Mouse (Mus musculus): Measurements from ENCODE around the gene Mchr1.
"Not testable (repeated sequence)": the region's sequence is repeated elsewhere in the genome, so short reads cannot be mapped to it uniquely, and the experiment has no call there.

Gene Mchr1

GRCm38 (mm10) chr15:81235086-81235920 is at the start of gene Mchr1:
Mchr1 (plus strand) TSS chr15:81235499.
- in situ Hi-C loops (cut with MboI; ENCODE audit: low pct_unique_long_range_greater_than_20kb in 1 of 2, low sequenced_read_pairs in 2 of 2, unreplicated experiment in 1 of 2) = no loop called here

- in situ Hi-C loops (cut with MboI; ENCODE audit: low pct_unique_long_range_greater_than_20kb in 1 of 2, low sequenced_read_pairs in 2 of 2, unreplicated experiment in 1 of 2) = no loop called here
Observed at GRCm38 (mm10) chr15:81189061-81189460, 46.2 kb upstream of the Mchr1 start.

DNA sequence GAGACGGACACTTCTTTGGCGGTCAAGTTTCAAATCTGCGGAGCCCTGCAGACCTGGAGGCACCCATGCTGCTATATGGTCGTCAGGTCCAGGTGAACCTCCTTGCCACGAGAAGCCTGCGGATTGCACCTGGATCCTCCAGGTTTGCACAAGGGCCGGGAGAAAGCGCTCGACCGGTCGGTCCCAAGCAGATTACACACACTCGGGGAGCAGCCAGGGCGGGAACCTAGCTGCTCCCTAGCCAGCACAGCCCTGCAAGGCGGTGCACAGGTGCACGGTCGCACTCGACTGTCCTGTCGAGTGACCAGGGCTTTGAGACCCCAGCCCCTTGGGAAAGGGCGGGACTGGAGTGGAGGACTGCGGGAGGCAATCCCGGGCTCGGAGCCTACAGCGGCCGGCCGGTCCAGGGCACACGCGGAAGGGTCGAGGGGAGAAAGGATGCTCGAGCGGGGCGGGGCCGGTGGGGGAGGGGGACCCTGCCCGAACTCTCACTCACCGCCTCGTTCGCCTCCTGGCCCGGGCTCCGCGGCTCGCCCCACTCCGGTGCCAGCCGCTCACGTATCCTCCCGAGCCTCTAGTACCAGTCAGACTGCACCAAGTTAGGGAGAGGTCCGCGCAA is 45.2 kb upstream of the Mchr1 start:
- in situ Hi-C loops (cut with MboI; ENCODE audit: low pct_unique_long_range_greater_than_20kb in 1 of 2, low sequenced_read_pairs in 2 of 2, unreplicated experiment in 1 of 2) = no loop called here

GRCm38 (mm10) chr15:81190630-81191178 is 44.6 kb upstream of the Mchr1 start, which contains the start of gene Mrtfa:
Mrtfa (minus strand) TSS chr15:81190757.
- in situ Hi-C loops (cut with MboI; ENCODE audit: low pct_unique_long_range_greater_than_20kb in 1 of 2, low sequenced_read_pairs in 2 of 2, unreplicated experiment in 1 of 2) = no loop called here

DNA sequence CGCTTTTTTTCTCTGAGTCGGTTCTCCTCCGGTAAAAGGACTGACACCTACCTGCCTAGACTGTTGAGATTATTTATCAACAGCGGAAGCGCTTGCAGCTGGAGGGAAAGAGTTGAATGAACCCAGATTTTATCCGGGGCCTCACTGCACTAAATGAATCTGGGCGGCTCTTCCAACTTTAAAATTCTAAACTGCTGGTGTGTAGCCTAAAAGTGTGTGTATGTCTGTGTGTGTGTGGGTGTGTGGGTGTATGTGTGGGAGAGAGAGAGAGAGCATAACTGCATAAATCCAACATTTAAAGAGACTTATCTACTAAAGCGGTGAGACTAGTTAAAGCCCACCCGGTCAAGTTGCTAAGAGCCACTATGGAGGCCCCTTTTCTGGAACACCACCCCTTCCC is 44.0 kb upstream of the Mchr1 start:
- in situ Hi-C loops (cut with MboI; ENCODE audit: low pct_unique_long_range_greater_than_20kb in 1 of 2, low sequenced_read_pairs in 2 of 2, unreplicated experiment in 1 of 2) = no loop called here

DNA sequence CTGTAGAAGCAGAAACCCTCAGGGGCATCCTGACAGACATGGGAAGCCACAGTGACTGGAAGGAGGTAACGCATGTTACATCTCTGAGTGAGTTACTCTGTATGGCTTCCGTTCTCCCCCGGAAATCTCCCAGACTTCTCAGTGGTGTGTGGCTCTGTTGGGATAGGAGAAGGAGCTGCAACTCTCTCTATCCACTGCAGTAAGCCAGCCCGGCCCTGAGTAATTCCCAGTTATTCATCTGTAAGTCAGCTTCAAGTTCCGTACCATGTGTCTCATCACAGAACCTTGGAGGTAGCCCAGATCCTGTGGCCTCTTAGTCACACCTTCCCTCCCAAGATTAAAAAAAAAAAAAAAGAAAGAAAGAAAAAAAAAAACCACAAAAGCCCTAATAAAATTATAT is 43.0 kb upstream of the Mchr1 start:
- in situ Hi-C loops (cut with MboI; ENCODE audit: low pct_unique_long_range_greater_than_20kb in 1 of 2, low sequenced_read_pairs in 2 of 2, unreplicated experiment in 1 of 2) = no loop called here

DNA sequence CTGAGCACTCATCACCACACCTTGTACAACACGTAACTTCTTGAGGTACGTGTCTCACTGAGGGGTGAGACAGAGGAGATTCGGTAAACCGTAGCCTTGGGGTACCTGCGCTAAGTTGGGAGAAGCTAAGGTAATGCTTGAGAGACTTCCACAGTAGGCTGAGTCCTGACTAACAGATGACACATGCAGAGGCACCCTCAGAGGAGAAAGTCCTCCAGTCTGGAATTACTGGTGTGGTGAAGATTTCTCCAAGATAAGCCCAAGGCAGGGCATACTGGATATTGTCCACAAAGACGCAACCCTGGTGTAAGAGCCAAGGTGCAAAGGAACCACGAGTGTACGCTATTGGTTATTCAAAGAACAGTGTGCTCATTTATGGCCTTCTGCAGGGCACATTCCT is 42.4 kb upstream of the Mchr1 start:
- in situ Hi-C loops (cut with MboI; ENCODE audit: low pct_unique_long_range_greater_than_20kb in 1 of 2, low sequenced_read_pairs in 2 of 2, unreplicated experiment in 1 of 2) = no loop called here

DNA sequence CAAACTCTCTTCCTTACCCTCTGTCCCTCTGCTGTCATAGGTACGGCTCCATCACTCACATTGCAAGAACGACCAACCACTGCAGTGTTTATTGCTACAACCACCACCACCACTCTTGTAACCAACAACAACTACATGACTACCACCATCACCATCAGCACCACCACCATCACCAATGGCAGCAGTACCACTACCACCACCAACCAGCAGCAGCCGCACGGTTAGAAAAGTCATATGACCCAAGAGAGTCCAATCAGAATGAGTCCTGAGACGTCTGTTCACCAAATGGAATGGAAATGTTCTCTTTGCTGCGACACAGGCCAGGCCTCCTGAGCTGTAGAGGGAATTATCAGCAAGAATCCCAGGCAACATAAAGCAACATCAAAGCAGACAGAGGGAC is 40.5 kb upstream of the Mchr1 start:
- in situ Hi-C loops (cut with MboI; ENCODE audit: low pct_unique_long_range_greater_than_20kb in 1 of 2, low sequenced_read_pairs in 2 of 2, unreplicated experiment in 1 of 2) = loop anchor here (5.0 kb wide), 2 partner anchors 117 to 122 kb away; no protein-coding TSS in a partner anchor

- in situ Hi-C loops (cut with MboI; ENCODE audit: low pct_unique_long_range_greater_than_20kb in 1 of 2, low sequenced_read_pairs in 2 of 2, unreplicated experiment in 1 of 2) = loop anchor here (5.0 kb wide), 2 partner anchors 118 to 123 kb away; no protein-coding TSS in a partner anchor
Observed at GRCm38 (mm10) chr15:81195447-81195846, 39.9 kb upstream of the Mchr1 start.

DNA sequence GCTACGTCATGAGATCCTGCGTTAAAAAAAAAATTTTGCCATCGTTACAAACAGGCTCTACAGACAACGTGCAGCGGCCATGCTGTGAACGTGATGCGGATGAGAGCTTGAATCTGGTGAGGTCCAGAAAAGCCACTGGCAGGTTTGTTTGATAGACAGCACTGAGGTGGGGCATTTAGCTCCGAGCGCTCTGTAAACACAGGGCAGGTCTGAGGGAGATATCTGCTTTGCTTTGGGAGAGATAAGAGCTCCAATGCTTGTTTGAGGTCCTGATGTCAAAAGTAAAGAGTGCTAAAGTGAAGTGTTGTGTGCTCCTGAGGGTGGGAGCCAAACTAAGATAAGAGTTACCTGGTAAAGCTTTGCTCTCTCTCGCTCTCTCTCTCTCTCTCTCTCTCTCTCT is 38.1 kb upstream of the Mchr1 start:
- in situ Hi-C loops (cut with MboI; ENCODE audit: low pct_unique_long_range_greater_than_20kb in 1 of 2, low sequenced_read_pairs in 2 of 2, unreplicated experiment in 1 of 2) = loop anchor here (5.0 kb wide), 2 partner anchors 120 to 125 kb away; no protein-coding TSS in a partner anchor

DNA sequence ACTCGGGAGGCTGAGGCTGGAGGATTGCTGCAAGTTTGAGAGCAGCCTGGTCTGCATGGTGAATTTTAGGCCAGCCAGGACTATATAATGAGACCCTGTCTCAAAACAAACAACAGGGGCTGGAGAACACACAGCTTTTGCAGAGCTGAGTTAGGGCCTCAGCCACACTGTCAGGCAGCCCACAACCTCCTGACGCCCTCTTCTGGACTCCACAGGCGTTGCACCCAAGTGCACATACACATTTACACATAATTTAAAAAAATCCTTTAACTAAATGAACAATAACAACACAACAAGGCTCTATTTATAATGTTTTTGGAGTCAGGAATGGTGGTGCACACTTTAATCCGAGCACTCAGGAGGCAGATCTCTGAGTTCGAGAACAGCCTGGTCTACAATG is 36.9 kb upstream of the Mchr1 start:
- in situ Hi-C loops (cut with MboI; ENCODE audit: low pct_unique_long_range_greater_than_20kb in 1 of 2, low sequenced_read_pairs in 2 of 2, unreplicated experiment in 1 of 2) = loop anchor here (5.0 kb wide), 2 partner anchors 121 to 126 kb away; no protein-coding TSS in a partner anchor

GRCm38 (mm10) chr15:81199372-81199959 is 35.8 kb upstream of the Mchr1 start:
- in situ Hi-C loops (cut with MboI; ENCODE audit: low pct_unique_long_range_greater_than_20kb in 1 of 2, low sequenced_read_pairs in 2 of 2, unreplicated experiment in 1 of 2) = loop anchor here (5.0 kb wide), 2 partner anchors 122 to 127 kb away; no protein-coding TSS in a partner anchor

GRCm38 (mm10) chr15:81202462-81202861 is 32.8 kb upstream of the Mchr1 start:
- in situ Hi-C loops (cut with MboI; ENCODE audit: low pct_unique_long_range_greater_than_20kb in 1 of 2, low sequenced_read_pairs in 2 of 2, unreplicated experiment in 1 of 2) = no loop called here

GRCm38 (mm10) chr15:81210496-81210895 is 24.8 kb upstream of the Mchr1 start:
- in situ Hi-C loops (cut with MboI; ENCODE audit: low pct_unique_long_range_greater_than_20kb in 1 of 2, low sequenced_read_pairs in 2 of 2, unreplicated experiment in 1 of 2) = no loop called here

- in situ Hi-C loops (cut with MboI; ENCODE audit: low pct_unique_long_range_greater_than_20kb in 1 of 2, low sequenced_read_pairs in 2 of 2, unreplicated experiment in 1 of 2) = no loop called here
Observed at GRCm38 (mm10) chr15:81212976-81213375, 22.3 kb upstream of the Mchr1 start.

- in situ Hi-C loops (cut with MboI; ENCODE audit: low pct_unique_long_range_greater_than_20kb in 1 of 2, low sequenced_read_pairs in 2 of 2, unreplicated experiment in 1 of 2) = no loop called here
Observed at GRCm38 (mm10) chr15:81216906-81217653, 18.2 kb upstream of the Mchr1 start.

DNA sequence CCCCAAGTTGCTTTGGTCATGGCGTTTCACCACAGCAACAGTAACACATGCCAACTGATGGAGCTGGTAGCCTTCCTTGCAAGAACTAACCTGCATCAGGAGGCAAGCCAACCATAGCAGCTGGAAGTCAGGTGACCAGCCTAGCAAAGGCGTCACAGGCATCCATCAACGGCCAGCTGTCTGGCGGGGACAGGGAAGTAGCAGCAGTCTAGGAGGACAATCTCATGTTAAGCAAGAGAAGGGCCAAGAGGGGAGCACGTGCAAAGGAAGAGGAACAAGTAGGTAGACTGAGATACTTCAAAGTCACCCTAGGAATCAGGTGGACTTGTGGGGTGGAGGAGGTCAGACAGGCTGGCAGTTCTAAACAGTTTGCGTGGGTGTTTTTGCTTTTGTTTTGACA is 16.2 kb upstream of the Mchr1 start:
- in situ Hi-C loops (cut with MboI; ENCODE audit: low pct_unique_long_range_greater_than_20kb in 1 of 2, low sequenced_read_pairs in 2 of 2, unreplicated experiment in 1 of 2) = no loop called here

GRCm38 (mm10) chr15:81220051-81220450 is 15.2 kb upstream of the Mchr1 start:
- in situ Hi-C loops (cut with MboI; ENCODE audit: low pct_unique_long_range_greater_than_20kb in 1 of 2, low sequenced_read_pairs in 2 of 2, unreplicated experiment in 1 of 2) = not testable (repeated sequence)

All from mouse embryonic stem cell (cell line).